Mouse (Mus musculus): ENCODE data around the gene Zfp57.

- no peak for TF ChIP-seq CTCF (IDR thresholded peaks at IDR 0.05; ENCODE audit: control insufficient read depth, insufficient read depth, insufficient read length)
- no peak for TF ChIP-seq MAX (IDR thresholded peaks at IDR 0.05)
- TF ChIP-seq CEBPB (IDR thresholded peaks at IDR 0.05; ENCODE audit: low read depth), result no peak
- TF ChIP-seq USF1 (IDR thresholded peaks at IDR 0.05; ENCODE audit: low read depth), result no peak
Measured at GRCm38 (mm10) chr17:37047981-37048380, 47.0 kb downstream of the Zfp57 start.

All from C2C12 (cell line).